Mouse (Mus musculus): ENCODE results near the gene Hipk2. TPM values are rescaled to one million over a fixed set of nuclear protein-coding genes. Genes with fewer than 3 reads are reported as not detected.
A peak's percentile ranks its signal among the peaks of the same experiment; 100 is the strongest.

Gene Hipk2
- polyA plus RNA-seq, 1 experiment from 2014 or later, result 18.0 TPM

GRCm38 (mm10) chr6:38814690-38815089, 61.3 kb downstream of the Hipk2 start:
- Histone ChIP-seq H3K4me2 (no peak overlapping the region), H3K4me3 (replicated peaks) (no peak overlapping the region), H3K27ac (replicated peaks) (no peak overlapping the region), H3K27me3 (no peaks in the 10 kb centered on the region), H3K4me1 (replicated peaks) (peaks cover 45% of the 10 kb centered on the region), H3K36me3 (replicated peaks) (peaks cover 94% of the 10 kb centered on the region), H3K9ac (no peak overlapping the region), H3K9me3 (replicated peaks) (no peaks in the 10 kb centered on the region)
- ATAC-seq (ENCODE audit: insufficient read depth), result no peak
- 70% methylated on average over 2 of the region's 2 CpGs for WGBS (ENCODE audit: insufficient replicate concordance)

GRCm38 (mm10) chr6:38811459-38812145, 64.4 kb downstream of the Hipk2 start:
- 82% methylated on average over 4 of the region's 4 CpGs for WGBS (ENCODE audit: insufficient replicate concordance)
- Histone ChIP-seq H3K9ac (no peak overlapping the region), H3K27ac (replicated peaks) (no peak overlapping the region), H3K4me1 (replicated peaks) (peaks cover 62% of the 10 kb centered on the region), H3K9me3 (replicated peaks) (no peaks in the 10 kb centered on the region), H3K4me3 (replicated peaks) (no peak overlapping the region), H3K36me3 (replicated peaks) (peaks cover 94% of the 10 kb centered on the region), H3K27me3 (no peaks in the 10 kb centered on the region), H3K4me2 (no peak overlapping the region)
- ATAC-seq (ENCODE audit: insufficient read depth), result no peak

GRCm38 (mm10) chr6:38810121-38810475, 65.9 kb downstream of the Hipk2 start:
- peaks cover 48% of the 10 kb centered on the region for H3K4me1 ChIP-seq (replicated peaks)
- no peak overlapping the region for H3K4me3 ChIP-seq (replicated peaks)
- WGBS (ENCODE audit: insufficient replicate concordance), result 14% methylated on average over 2 of the region's 2 CpGs
- H3K9me3 ChIP-seq (replicated peaks), result no peaks in the 10 kb centered on the region
- H3K27me3 ChIP-seq, result no peaks in the 10 kb centered on the region
- H3K4me2 ChIP-seq, result no peak overlapping the region
- H3K36me3 ChIP-seq (replicated peaks), result peaks cover 93% of the 10 kb centered on the region
- 0 out of 2 replicates have a peak overlapping the region, but pooled peaks have one; percentile 30 for H3K27ac ChIP-seq (replicated peaks)
- no peak overlapping the region for H3K9ac ChIP-seq
- 0 out of 2 replicates have a peak, but pooled peaks have one; percentile 8 for ATAC-seq (ENCODE audit: insufficient read depth)

- Histone ChIP-seq H3K36me3 (replicated peaks) (peaks cover 93% of the 10 kb centered on the region), H3K4me2 (no peak overlapping the region), H3K9ac (no peak overlapping the region), H3K4me3 (replicated peaks) (no peak overlapping the region), H3K4me1 (replicated peaks) (peaks cover 47% of the 10 kb centered on the region), H3K27ac (replicated peaks) (0 out of 2 replicates have a peak overlapping the region, but pooled peaks have one; percentile 30), H3K9me3 (replicated peaks) (no peaks in the 10 kb centered on the region), H3K27me3 (no peaks in the 10 kb centered on the region)
- WGBS (ENCODE audit: insufficient replicate concordance), result 35% methylated on average over 10 of the region's 10 CpGs
- peak; percentile 40; the same call in 1 of the 2 replicates for ATAC-seq (ENCODE audit: insufficient read depth)
These were observed 66.4 kb downstream of the Hipk2 start for GRCm38 (mm10) chr6:38809396-38810120.

- Histone ChIP-seq H3K9ac (no peak overlapping the region), H3K4me1 (replicated peaks) (peaks cover 51% of the 10 kb centered on the region), H3K9me3 (replicated peaks) (no peaks in the 10 kb centered on the region), H3K36me3 (replicated peaks) (peaks cover 95% of the 10 kb centered on the region), H3K27me3 (no peaks in the 10 kb centered on the region), H3K4me2 (no peak overlapping the region), H3K27ac (replicated peaks) (no peak overlapping the region), H3K4me3 (replicated peaks) (no peak overlapping the region)
- no peak for ATAC-seq (ENCODE audit: insufficient read depth)
- WGBS (ENCODE audit: insufficient replicate concordance), result 79% methylated on average over 4 of the region's 4 CpGs
These were observed 67.6 kb downstream of the Hipk2 start for GRCm38 (mm10) chr6:38808317-38808716.

- H3K27ac ChIP-seq (replicated peaks), result no peak overlapping the region
- no peak overlapping the region for H3K4me3 ChIP-seq (replicated peaks)
- 47% methylated on average over 4 of the region's 4 CpGs for WGBS (ENCODE audit: insufficient replicate concordance)
These were observed 69.0 kb downstream of the Hipk2 start for GRCm38 (mm10) chr6:38806963-38807445.

GRCm38 (mm10) chr6:38805612-38806011, 70.4 kb downstream of the Hipk2 start:
- WGBS (ENCODE audit: insufficient replicate concordance), result 79% methylated on average over 2 of the region's 2 CpGs
- ATAC-seq (ENCODE audit: insufficient read depth), result no peak
- H3K9me3 ChIP-seq (replicated peaks), result no peaks in the 10 kb centered on the region

More at GRCm38 (mm10) chr6:38806963-38807445, 69.0 kb downstream of the Hipk2 start:
- H3K36me3 ChIP-seq (replicated peaks), result peaks cover 96% of the 10 kb centered on the region
- H3K4me2 ChIP-seq, result no peak overlapping the region
- no peaks in the 10 kb centered on the region for H3K27me3 ChIP-seq
- H3K4me1 ChIP-seq (replicated peaks), result peaks cover 54% of the 10 kb centered on the region
- no peak overlapping the region for H3K9ac ChIP-seq
- no peak for ATAC-seq (ENCODE audit: insufficient read depth)
- H3K9me3 ChIP-seq (replicated peaks), result no peaks in the 10 kb centered on the region

GRCm38 (mm10) chr6:38801252-38801651, 74.7 kb downstream of the Hipk2 start:
- H3K9ac ChIP-seq, result no peak overlapping the region
- no peak overlapping the region for H3K4me3 ChIP-seq (replicated peaks)
- H3K36me3 ChIP-seq (replicated peaks), result peaks cover 93% of the 10 kb centered on the region
- H3K9me3 ChIP-seq (replicated peaks), result no peaks in the 10 kb centered on the region
- 44% methylated on average over 1 of the region's 1 CpGs for WGBS (ENCODE audit: insufficient replicate concordance)
- no peak for ATAC-seq (ENCODE audit: insufficient read depth)
- no peak overlapping the region for H3K27ac ChIP-seq (replicated peaks)
- peaks cover 36% of the 10 kb centered on the region for H3K4me1 ChIP-seq (replicated peaks)
- no peak overlapping the region for H3K4me2 ChIP-seq
- no peaks in the 10 kb centered on the region for H3K27me3 ChIP-seq

More at GRCm38 (mm10) chr6:38805612-38806011, 70.4 kb downstream of the Hipk2 start:
- no peak overlapping the region for H3K4me3 ChIP-seq (replicated peaks)
- H3K9ac ChIP-seq, result no peak overlapping the region
- H3K36me3 ChIP-seq (replicated peaks), result peaks cover 97% of the 10 kb centered on the region
- H3K27me3 ChIP-seq, result no peaks in the 10 kb centered on the region
- H3K4me2 ChIP-seq, result no peak overlapping the region
- H3K4me1 ChIP-seq (replicated peaks), result peaks cover 45% of the 10 kb centered on the region
- no peak overlapping the region for H3K27ac ChIP-seq (replicated peaks)

- Histone ChIP-seq H3K27ac (replicated peaks) (no peak overlapping the region), H3K4me1 (replicated peaks) (peaks cover 52% of the 10 kb centered on the region), H3K9me3 (replicated peaks) (no peaks in the 10 kb centered on the region), H3K4me2 (no peak overlapping the region), H3K9ac (no peak overlapping the region), H3K27me3 (no peaks in the 10 kb centered on the region), H3K36me3 (replicated peaks) (peaks cover 78% of the 10 kb centered on the region), H3K4me3 (replicated peaks) (no peak overlapping the region)
- no peak for ATAC-seq (ENCODE audit: insufficient read depth)
- 69% methylated on average over 3 of the region's 3 CpGs for WGBS (ENCODE audit: insufficient replicate concordance)
These were observed 78.4 kb downstream of the Hipk2 start for GRCm38 (mm10) chr6:38797548-38797947.

GRCm38 (mm10) chr6:38796993-38797392, 79.0 kb downstream of the Hipk2 start:
- no peaks in the 10 kb centered on the region for H3K9me3 ChIP-seq (replicated peaks)
- peaks cover 78% of the 10 kb centered on the region for H3K36me3 ChIP-seq (replicated peaks)
- H3K4me3 ChIP-seq (replicated peaks), result no peak overlapping the region
- no peak overlapping the region for H3K4me2 ChIP-seq
- H3K9ac ChIP-seq, result no peak overlapping the region
- H3K27me3 ChIP-seq, result no peaks in the 10 kb centered on the region
- peaks cover 47% of the 10 kb centered on the region for H3K4me1 ChIP-seq (replicated peaks)
- no peak for ATAC-seq (ENCODE audit: insufficient read depth)
- 0 out of 2 replicates have a peak overlapping the region, but pooled peaks have one; percentile 14 for H3K27ac ChIP-seq (replicated peaks)

- 87% methylated on average over 1 of the region's 1 CpGs for WGBS (ENCODE audit: insufficient replicate concordance)
- Histone ChIP-seq H3K9ac (no peak overlapping the region), H3K4me2 (peak overlapping the region; percentile 1; the same call in 1 of the 2 replicates), H3K4me3 (replicated peaks) (no peak overlapping the region), H3K27me3 (no peaks in the 10 kb centered on the region), H3K27ac (replicated peaks) (peak overlapping the region; percentile 14; the same call in 1 of the 2 replicates), H3K4me1 (replicated peaks) (peaks cover 44% of the 10 kb centered on the region), H3K36me3 (replicated peaks) (peaks cover 78% of the 10 kb centered on the region), H3K9me3 (replicated peaks) (no peaks in the 10 kb centered on the region)
- no peak for ATAC-seq (ENCODE audit: insufficient read depth)
These were observed 79.6 kb downstream of the Hipk2 start for GRCm38 (mm10) chr6:38796388-38796787.
